Mouse (Mus musculus) ovary, postnatal 14 days (tissue): ENCODE data around the gene AY761184.
"Not testable (repeated sequence)": the region's sequence is repeated elsewhere in the genome, so short reads cannot be mapped to it uniquely, and the experiment has no call there.

ENCODE experiments used
- DNase-seq: peaks from one replicate; pipeline ENCODE4 v3.0.0; 2022; ENCODE audit warnings: low spot score

The AY761184 gene

GRCm38 (mm10) chr8:21703545-21703944, at the start of gene AY761184:
Gene AY761184 (minus strand): TSS chr8:21703645.
- not testable (repeated sequence) for DNase-seq

- not testable (repeated sequence) for DNase-seq
Observed at GRCm38 (mm10) chr8:21665497-21665896, 37.9 kb downstream of the AY761184 start, which contains the start of gene Defa34. Gene Defa34 (plus strand): TSS chr8:21665797.

- DNase-seq, result not testable (repeated sequence)
Observed at GRCm38 (mm10) chr8:21655480-21655879, 48.0 kb downstream of the AY761184 start, which contains the start of gene Defa17. Gene Defa17 (plus strand): TSS chr8:21655780.
